Mouse (Mus musculus) erythroblast, adult 5-6 weeks (primary cell): ENCODE measurements around the gene Tars. TPM values are rescaled to one million over a fixed set of nuclear protein-coding genes. Genes with fewer than 3 reads are reported as not detected.

Source experiments
- ATAC-seq: replicated peaks from 2 replicates; pipeline ENCODE4 v1.8.0; 2016; ENCODE audit warnings: moderate number of reproducible peaks, mild to moderate bottlenecking, moderate TSS enrichment, inconsistent platforms; ENCODE audit not compliant: poor library complexity, low FRiP score, severe bottlenecking
- total RNA-seq, 2 experiments: library from RNA; stranded (forward) in 1 of 2; stranded (reverse) in 1 of 2; fragments of 150-400 nt in 1 of 2; fragments of 200-764, 138-1000 nt in 1 of 2; gene quantifications; 2 replicates each; pipeline versions ENCODE4 v1.2.3 to v1.2.4; 2015 to 2017; ENCODE audit warnings: low replicate concordance in 2 of 2

Tars gene
- total RNA-seq, 2 experiments from 2014 or later = 7.5 to 14.4 TPM

DNA sequence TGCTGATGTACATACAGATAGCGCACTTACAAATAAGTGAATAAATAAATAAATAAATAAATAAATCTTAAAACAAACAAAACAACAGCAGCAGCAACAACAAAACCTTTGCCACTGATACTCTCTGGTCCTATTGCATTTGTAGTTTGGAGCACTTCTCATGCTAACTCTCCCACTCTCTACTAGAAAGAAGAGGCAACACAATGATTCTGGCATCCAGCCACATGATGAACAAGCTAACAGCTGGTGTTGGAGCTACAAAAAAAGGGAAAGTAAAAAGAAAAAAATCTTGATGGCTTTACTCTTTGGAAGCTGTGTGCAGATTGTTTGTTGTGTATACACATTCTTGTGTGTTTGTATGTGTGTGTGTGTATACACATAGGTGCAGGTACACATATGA, 34.7 kb downstream of the Tars start:
- ATAC-seq = no peak

GRCm38 (mm10) chr15:11364112-11364511, 35.4 kb downstream of the Tars start:
- ATAC-seq = no peak

DNA sequence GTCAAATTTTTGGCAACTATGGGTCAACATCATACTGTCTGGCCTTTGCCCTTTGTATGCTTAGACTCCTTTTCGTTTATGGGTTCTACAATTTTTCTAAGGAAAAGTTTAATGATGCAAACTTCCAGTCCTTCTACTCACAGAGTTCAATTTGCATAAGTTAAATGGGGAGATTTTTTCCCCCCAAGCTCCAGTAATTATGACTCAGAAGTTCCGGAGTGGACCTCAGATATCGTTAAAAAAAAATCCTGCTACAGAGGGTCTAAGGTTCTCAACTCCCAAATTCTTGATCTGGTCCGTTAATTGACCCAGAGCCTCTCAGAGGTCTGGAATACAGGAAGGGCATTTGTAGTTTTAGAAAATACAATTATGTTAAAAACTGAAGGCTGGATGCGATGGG, 37.6 kb downstream of the Tars start:
- no peak for ATAC-seq

- ATAC-seq = no peak
These were observed 38.6 kb downstream of the Tars start for GRCm38 (mm10) chr15:11360888-11361287.

DNA sequence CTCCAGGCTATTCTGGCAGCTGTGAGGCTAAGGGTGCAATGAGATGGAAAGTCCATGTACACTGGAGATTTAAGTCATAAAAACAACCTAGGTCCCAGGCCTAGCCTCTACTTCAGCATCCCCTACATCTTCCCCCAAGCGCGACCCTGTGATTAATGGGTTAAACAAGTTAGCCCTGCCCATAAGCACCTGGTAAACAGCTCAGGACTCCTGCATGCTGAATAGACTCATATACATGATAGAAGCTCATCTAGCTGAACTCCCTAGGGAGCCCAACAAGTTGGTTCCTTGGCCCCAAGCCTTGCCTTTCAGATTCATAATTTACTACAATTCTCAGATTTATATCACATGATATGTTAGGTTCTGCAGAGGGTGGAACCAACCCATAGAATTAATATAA, 42.0 kb downstream of the Tars start:
- no peak for ATAC-seq

- ATAC-seq = no peak
These were observed 43.6 kb downstream of the Tars start for GRCm38 (mm10) chr15:11355865-11356264.

DNA sequence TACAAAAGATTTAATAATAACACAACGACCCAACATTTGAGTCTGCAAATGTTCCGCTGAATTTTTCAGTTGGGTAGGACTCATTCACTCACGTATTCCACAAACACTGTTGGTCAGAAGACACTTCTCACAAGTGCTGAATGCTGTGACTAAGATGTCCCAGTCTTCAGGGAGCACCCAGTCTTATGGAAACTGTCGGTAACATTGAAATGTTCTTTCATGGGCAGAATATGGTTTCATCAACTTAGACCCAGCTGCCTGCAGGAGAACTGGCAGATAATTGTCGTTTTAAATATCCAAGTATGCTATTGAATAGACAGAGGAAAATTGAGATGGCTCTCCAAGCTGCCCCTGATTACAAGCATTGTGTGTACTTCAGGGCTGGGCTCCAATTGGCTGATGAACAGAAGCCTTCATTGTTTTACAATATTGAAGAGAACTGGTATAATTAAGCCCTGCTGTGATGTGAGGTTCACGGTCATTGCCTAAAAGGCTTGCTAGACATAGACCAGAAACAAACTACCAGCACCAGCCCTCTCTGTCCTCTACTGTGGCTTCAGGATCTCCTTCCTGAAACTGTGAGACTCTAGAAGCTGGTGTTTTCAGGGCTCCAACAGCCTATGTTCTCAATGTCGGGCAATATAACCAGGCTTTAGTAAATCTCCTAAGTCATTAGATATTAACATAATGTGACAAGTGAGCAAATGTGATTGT, 59.8 kb downstream of the Tars start:
- ATAC-seq = no peak
